Mouse (Mus musculus) embryonic facial prominence, embryonic 15.5 days (tissue): Measurements from ENCODE around the gene Clta. TPM values are rescaled to one million over a fixed set of nuclear protein-coding genes. Genes with fewer than 3 reads are reported as not detected.

Source experiments
- ATAC-seq: fragments of 200-750 bp; cut with Nextera tagmentation; 2 replicates; pipeline ENCODE4 v1.8.0; 2017; ENCODE audit warnings: low read depth, moderate TSS enrichment; ENCODE audit not compliant: insufficient number of reproducible peaks, low FRiP score, low TSS enrichment
- H3K27ac ChIP-seq: fragments of 300-500 bp; sonication (generic); replicated peaks from 2 replicates; pipeline ENCODE4 v1.5.1; 2015; ENCODE audit warnings: mild to moderate bottlenecking, inconsistent platforms
- H3K27me3 ChIP-seq: fragments of 300-500 bp; sonication (generic); 2 replicates; pipeline ENCODE4 v1.6.1; 2015; ENCODE audit warnings: inconsistent platforms
- H3K36me3 ChIP-seq: fragments of 300-500 bp; sonication (generic); 2 replicates; pipeline ENCODE4 v1.6.1; 2015; ENCODE audit warnings: mild to moderate bottlenecking, inconsistent platforms
- H3K4me1 ChIP-seq: fragments of 300-500 bp; sonication (generic); 2 replicates; pipeline ENCODE4 v1.6.1; 2015; ENCODE audit warnings: inconsistent platforms
- H3K4me2 ChIP-seq: fragments of 300-500 bp; sonication (generic); replicated peaks from 2 replicates; pipeline ENCODE4 v1.6.1; 2015; ENCODE audit warnings: mild to moderate bottlenecking, inconsistent platforms
- H3K4me3 ChIP-seq: fragments of 300-500 bp; sonication (generic); replicated peaks from 2 replicates; pipeline ENCODE4 v1.5.1; 2015; ENCODE audit warnings: mild to moderate bottlenecking, inconsistent platforms
- H3K9ac ChIP-seq: fragments of 300-500 bp; sonication (generic); 2 replicates; pipeline ENCODE4 v1.6.1; 2015; ENCODE audit warnings: inconsistent platforms
- H3K9me3 ChIP-seq: fragments of 300-500 bp; sonication (generic); replicated peaks from 2 replicates; pipeline ENCODE4 v1.6.1; 2016; ENCODE audit warnings: inconsistent platforms
- WGBS: fragments of 180-500 bp; shearing (Covaris S2); methylation state at CpG from one replicate; pipeline ENCODE4 v1.1.7; 2015; 5-methylcytosine and 5-hydroxymethylcytosine counted together
- polyA plus RNA-seq: library from polyadenylated mRNA; unstranded; fragments of >200 nt; fragmentation: Nextera tagmentation; extraction: Ambion mirVana; gene quantifications from 2 replicates; pipeline ENCODE4 v1.2.1, GENCODE M21; 2015

Gene Clta
- polyA plus RNA-seq, 1 experiment from 2014 or later, result 247 TPM

GRCm38 (mm10) chr4:43970393-43971330 lies 33.6 kb upstream of the Clta start:
- WGBS, result 84% methylated on average over 20 of the region's 20 CpGs

GRCm38 (mm10) chr4:43971541-43972136 lies 32.6 kb upstream of the Clta start:
- Histone ChIP-seq H3K4me2 (peak overlapping the region; percentile 22; the same call in 1 of the 2 replicates), H3K9me3 (no peaks in the 10 kb centered on the region), H3K4me1 (peaks cover 30% of the 10 kb centered on the region), H3K36me3 (0 out of 2 replicates have a peak, but pooled peaks cover 3% of the 10 kb centered on the region), H3K27me3 (no peaks in the 10 kb centered on the region), H3K9ac (no peak overlapping the region), H3K27ac (peak overlapping the region; percentile 58), H3K4me3 (no peak overlapping the region)
- no peak for ATAC-seq
- 64% methylated on average over 9 of the region's 9 CpGs for WGBS

More at GRCm38 (mm10) chr4:43970393-43971330, 33.6 kb upstream of the Clta start:
- H3K36me3 ChIP-seq, result 0 out of 2 replicates have a peak, but pooled peaks cover 3% of the 10 kb centered on the region
- ATAC-seq, result no peak
- H3K27ac ChIP-seq, result no peak overlapping the region
- no peak overlapping the region for H3K9ac ChIP-seq
- no peaks in the 10 kb centered on the region for H3K9me3 ChIP-seq
- no peak overlapping the region for H3K4me3 ChIP-seq
- H3K27me3 ChIP-seq, result no peaks in the 10 kb centered on the region
- H3K4me1 ChIP-seq, result peaks cover 30% of the 10 kb centered on the region
- H3K4me2 ChIP-seq, result no peak overlapping the region

- Histone ChIP-seq H3K4me1 (peaks cover 30% of the 10 kb centered on the region), H3K36me3 (0 out of 2 replicates have a peak, but pooled peaks cover 3% of the 10 kb centered on the region), H3K4me3 (no peak overlapping the region), H3K27ac (peak overlapping the region; percentile 58), H3K4me2 (peak overlapping the region; percentile 22; the same call in 1 of the 2 replicates), H3K9me3 (no peaks in the 10 kb centered on the region), H3K9ac (no peak overlapping the region), H3K27me3 (no peaks in the 10 kb centered on the region)
- whole genome bisulfite sequencing, result 2% methylated on average over 8 of the region's 8 CpGs
- ATAC-seq, result peak; percentile 58
These were observed 32.1 kb upstream of the Clta start for GRCm38 (mm10) chr4:43972137-43972591.

- H3K27me3 ChIP-seq, result no peaks in the 10 kb centered on the region
- ATAC-seq, result no peak
- no peak overlapping the region for H3K9ac ChIP-seq
- H3K4me2 ChIP-seq, result no peak overlapping the region
- H3K27ac ChIP-seq, result no peak overlapping the region
- no peaks in the 10 kb centered on the region for H3K9me3 ChIP-seq
- 62% methylated on average over 4 of the region's 4 CpGs for WGBS
- H3K4me3 ChIP-seq, result no peak overlapping the region
- peaks cover 27% of the 10 kb centered on the region for H3K4me1 ChIP-seq
- H3K36me3 ChIP-seq, result 0 out of 2 replicates have a peak, but pooled peaks cover 3% of the 10 kb centered on the region
These were observed 30.7 kb upstream of the Clta start for GRCm38 (mm10) chr4:43973526-43973981.

GRCm38 (mm10) chr4:43974914-43975616 lies 29.2 kb upstream of the Clta start:
- no peak overlapping the region for H3K4me3 ChIP-seq
- 67% methylated on average over 10 of the region's 10 CpGs for WGBS
- no peaks in the 10 kb centered on the region for H3K9me3 ChIP-seq
- no peak overlapping the region for H3K27ac ChIP-seq
- peaks cover 34% of the 10 kb centered on the region for H3K4me1 ChIP-seq
- H3K27me3 ChIP-seq, result no peaks in the 10 kb centered on the region
- no peak overlapping the region for H3K9ac ChIP-seq
- 0 out of 2 replicates have a peak, but pooled peaks cover 3% of the 10 kb centered on the region for H3K36me3 ChIP-seq
- no peak overlapping the region for H3K4me2 ChIP-seq
- no peak for ATAC-seq

GRCm38 (mm10) chr4:43976223-43976740 lies 28.0 kb upstream of the Clta start:
- Histone ChIP-seq H3K9ac (no peak overlapping the region), H3K4me1 (peaks cover 35% of the 10 kb centered on the region), H3K27ac (no peak overlapping the region), H3K36me3 (no peaks in the 10 kb centered on the region), H3K9me3 (no peaks in the 10 kb centered on the region), H3K27me3 (no peaks in the 10 kb centered on the region), H3K4me2 (no peak overlapping the region), H3K4me3 (no peak overlapping the region)
- 78% methylated on average over 6 of the region's 6 CpGs for WGBS
- ATAC-seq, result no peak

GRCm38 (mm10) chr4:43978521-43979443 lies 25.5 kb upstream of the Clta start:
- Histone ChIP-seq H3K4me2 (no peak overlapping the region), H3K4me3 (no peak overlapping the region), H3K9me3 (no peaks in the 10 kb centered on the region), H3K9ac (no peak overlapping the region), H3K27me3 (no peaks in the 10 kb centered on the region), H3K27ac (peak overlapping the region; percentile 80), H3K4me1 (peaks cover 36% of the 10 kb centered on the region), H3K36me3 (no peaks in the 10 kb centered on the region)
- 20% methylated on average over 17 of the region's 17 CpGs for WGBS
- peak; percentile 56 for ATAC-seq

- 0 out of 2 replicates have a peak overlapping the region, but pooled peaks have one; percentile 18 for H3K27ac ChIP-seq
- peaks cover 36% of the 10 kb centered on the region for H3K4me1 ChIP-seq
- ATAC-seq, result peak; percentile 27
- no peaks in the 10 kb centered on the region for H3K27me3 ChIP-seq
- no peak overlapping the region for H3K4me3 ChIP-seq
- no peaks in the 10 kb centered on the region for H3K36me3 ChIP-seq
- 39% methylated on average over 3 of the region's 3 CpGs for WGBS
- H3K4me2 ChIP-seq, result no peak overlapping the region
- H3K9ac ChIP-seq, result no peak overlapping the region
- no peaks in the 10 kb centered on the region for H3K9me3 ChIP-seq
These were observed 24.5 kb upstream of the Clta start for GRCm38 (mm10) chr4:43979746-43980145.

GRCm38 (mm10) chr4:43980236-43980635 lies 24.0 kb upstream of the Clta start:
- ATAC-seq, result no peak
- no peaks in the 10 kb centered on the region for H3K9me3 ChIP-seq
- no peak overlapping the region for H3K4me3 ChIP-seq
- no peak overlapping the region for H3K4me2 ChIP-seq
- WGBS, result 86% methylated on average over 4 of the region's 4 CpGs
- no peak overlapping the region for H3K9ac ChIP-seq
- peaks cover 36% of the 10 kb centered on the region for H3K4me1 ChIP-seq
- H3K27ac ChIP-seq, result 0 out of 2 replicates have a peak overlapping the region, but pooled peaks have one; percentile 18
- H3K27me3 ChIP-seq, result no peaks in the 10 kb centered on the region
- H3K36me3 ChIP-seq, result no peaks in the 10 kb centered on the region

- Histone ChIP-seq H3K4me2 (no peak overlapping the region), H3K9ac (no peak overlapping the region), H3K9me3 (no peaks in the 10 kb centered on the region), H3K4me3 (no peak overlapping the region), H3K27ac (no peak overlapping the region), H3K4me1 (peaks cover 36% of the 10 kb centered on the region), H3K36me3 (no peaks in the 10 kb centered on the region), H3K27me3 (no peaks in the 10 kb centered on the region)
- ATAC-seq, result no peak
- 89% methylated on average over 6 of the region's 6 CpGs for WGBS
These were observed 23.4 kb upstream of the Clta start for GRCm38 (mm10) chr4:43980846-43981245.
